ENCODE assay signal across 17 mouse cellular contexts in genomic region chr3:109327128-109327527, GRCm38 (mm10).
"Had no signal": no experiment of that assay in that cellular context is flagged by ENCODE, and none has a peak within 500 bp of the region (broad histone marks: within the 10 kb centered on the region; RNA-seq: fewer than 3 reads in every experiment).

No protein-coding gene starts in this region.

- H3K4me2 ChIP-seq: lung, embryonic 15.5 days; midbrain, embryonic 11.5 days; midbrain, embryonic 13.5 days; neural tube, embryonic 12.5 days; stomach, embryonic 15.5 days had no signal

- ATAC-seq: lung, postnatal 0 days; midbrain, embryonic 13.5 days; midbrain, embryonic 16.5 days had no signal

- H3K27ac ChIP-seq: lung, embryonic 15.5 days; macrophage; midbrain, embryonic 13.5 days; neural tube, embryonic 12.5 days; stomach, embryonic 15.5 days; stomach, postnatal 0 days had no signal

- H3K9ac ChIP-seq: lung, embryonic 15.5 days; midbrain, embryonic 13.5 days; neural tube, embryonic 12.5 days; stomach, embryonic 15.5 days had no signal

- H3K36me3 ChIP-seq: lung, embryonic 15.5 days; midbrain, embryonic 13.5 days; neural tube, embryonic 12.5 days; stomach, embryonic 15.5 days had no signal

- H3K9me3 ChIP-seq: lung, embryonic 15.5 days; megakaryocyte, embryonic 14.5 days; midbrain, embryonic 13.5 days; neural tube, embryonic 12.5 days; stomach, embryonic 15.5 days had no signal

- DNase-seq: lung, adult 2 months; lung, postnatal 14 days; lung, postnatal 36 days; right cerebral cortex, postnatal 14 days; thymus, adult 2 months; thymus, postnatal 25 days; thymus, postnatal 4 days had no signal

- H3K27me3 ChIP-seq: lung, embryonic 15.5 days; megakaryocyte, embryonic 14.5 days; midbrain, embryonic 13.5 days; neural tube, embryonic 12.5 days; stomach, embryonic 15.5 days had no signal

- H3K4me3 ChIP-seq: lung, embryonic 15.5 days; megakaryocyte, embryonic 14.5 days; midbrain, embryonic 13.5 days; neural tube, embryonic 12.5 days; stomach, embryonic 15.5 days had no signal

- H3K4me1 ChIP-seq: lung, embryonic 15.5 days; midbrain, embryonic 13.5 days; neural tube, embryonic 12.5 days; stomach, embryonic 15.5 days had no signal
